Mouse (Mus musculus) olfactory bulb, adult 2 months (tissue): ENCODE results near the gene Wdr20.

Experiments used
- CTCF ChIP-seq: fragments of 200-500 bp; IDR thresholded peaks from 2 replicates; pipeline ENCODE4 v1.5.1; 2012; ENCODE audit warnings: low read depth, mild to moderate bottlenecking, low read length, moderate library complexity; ENCODE audit not compliant: insufficient read depth
- POLR2A ChIP-seq: fragments of 200-500 bp; IDR thresholded peaks from 2 replicates; pipeline ENCODE4 v1.6.1; 2012; ENCODE audit warnings: mild to moderate bottlenecking, low read depth, low read length, moderate library complexity; ENCODE audit not compliant: insufficient read depth

GRCm38 (mm10) chr12:110695676-110696171, 42.0 kb upstream of the Wdr20 start:
- TF ChIP-seq CTCF (no peak), POLR2A (no peak)
